Mouse (Mus musculus): ENCODE data around the gene Optn. TPM values are rescaled to one million over a fixed set of nuclear protein-coding genes. Genes with fewer than 3 reads are reported as not detected.
A peak's percentile ranks its signal among the peaks of the same experiment; 100 is the strongest.
"Not testable (repeated sequence)": the region's sequence is repeated elsewhere in the genome, so short reads cannot be mapped to it uniquely, and the experiment has no call there.

The Optn gene
- total and polyA plus RNA-seq, 3 experiments = 16.5 to 100.0 (median 76.3) TPM

GRCm38 (mm10) chr2:5067951-5068350 lies 4.1 kb upstream of the Optn start:
- H3K79me2 ChIP-seq (replicated peaks; ENCODE audit: control insufficient read depth, insufficient read depth, low read length) = no peaks in the 10 kb centered on the region
- H3K4me3 ChIP-seq = no peak overlapping the region
- no peaks in the 10 kb centered on the region for H3K36me3 ChIP-seq (ENCODE audit: control insufficient read depth, insufficient read depth, low read length)
- intact Hi-C loops (cut with DNase I) = no loop called here
- no peak for DNase-seq
- no peak overlapping the region for H3K9ac ChIP-seq (ENCODE audit: low read depth, low read length)
- no peaks in the 10 kb centered on the region for H3K27me3 ChIP-seq (ENCODE audit: control insufficient read depth, insufficient read depth, low read length)
- no peak for TF ChIP-seq POLR2A (IDR thresholded peaks at IDR 0.05; ENCODE audit: insufficient read depth, low read depth, low read length)
- TF ChIP-seq CTCF (IDR thresholded peaks at IDR 0.05) = no peak
- no peak for TF ChIP-seq EP300 (IDR thresholded peaks at IDR 0.05; ENCODE audit: insufficient read depth, low read depth, low read length)
- no peaks in the 10 kb centered on the region; the same call in 1 of the 2 replicates for H3K4me1 ChIP-seq (ENCODE audit: control insufficient read depth, insufficient read depth, low read length)
- WGBS = 44% methylated on average over 4 of the region's 4 CpGs
- H3K27ac ChIP-seq = no peak overlapping the region

- WGBS = 56% methylated on average over 2 of the region's 2 CpGs
- H3K36me3 ChIP-seq (ENCODE audit: control insufficient read depth, insufficient read depth, low read length); intact Hi-C loops (cut with DNase I): not testable (repeated sequence)
These were observed 3.4 kb upstream of the Optn start for GRCm38 (mm10) chr2:5067254-5067653.

GRCm38 (mm10) chr2:5064247-5064646 lies 396 bp upstream of the Optn start:
- intact Hi-C loops (cut with DNase I) = no loop called here
- H3K36me3 ChIP-seq (ENCODE audit: control insufficient read depth, insufficient read depth, low read length) = no peaks in the 10 kb centered on the region
- H3K9ac ChIP-seq (ENCODE audit: low read depth, low read length) = no peak overlapping the region
- H3K4me3 ChIP-seq = peak overlapping the region; percentile 73
- peaks cover 4% of the 10 kb centered on the region for H3K4me1 ChIP-seq (ENCODE audit: control insufficient read depth, insufficient read depth, low read length)
- no peak for TF ChIP-seq POLR2A (IDR thresholded peaks at IDR 0.05; ENCODE audit: insufficient read depth, low read depth, low read length)
- no peak for TF ChIP-seq EP300 (IDR thresholded peaks at IDR 0.05; ENCODE audit: insufficient read depth, low read depth, low read length)
- no peak for TF ChIP-seq CTCF (IDR thresholded peaks at IDR 0.05)
- 38% methylated on average over 4 of the region's 4 CpGs for WGBS
- H3K27me3 ChIP-seq (ENCODE audit: control insufficient read depth, insufficient read depth, low read length) = no peaks in the 10 kb centered on the region
- no peak overlapping the region for H3K27ac ChIP-seq
- H3K79me2 ChIP-seq (replicated peaks; ENCODE audit: control insufficient read depth, insufficient read depth, low read length) = 0 out of 2 replicates have a peak, but pooled peaks cover 2% of the 10 kb centered on the region
- DNase-seq = no peak

More at GRCm38 (mm10) chr2:5067254-5067653, 3.4 kb upstream of the Optn start:
- DNase-seq; H3K27me3 ChIP-seq (ENCODE audit: control insufficient read depth, insufficient read depth, low read length); H3K4me1 ChIP-seq (ENCODE audit: control insufficient read depth, insufficient read depth, low read length); H3K9ac ChIP-seq (ENCODE audit: low read depth, low read length); H3K79me2 ChIP-seq (replicated peaks; ENCODE audit: control insufficient read depth, insufficient read depth, low read length); H3K27ac ChIP-seq; H3K4me3 ChIP-seq: not testable (repeated sequence)

DNA sequence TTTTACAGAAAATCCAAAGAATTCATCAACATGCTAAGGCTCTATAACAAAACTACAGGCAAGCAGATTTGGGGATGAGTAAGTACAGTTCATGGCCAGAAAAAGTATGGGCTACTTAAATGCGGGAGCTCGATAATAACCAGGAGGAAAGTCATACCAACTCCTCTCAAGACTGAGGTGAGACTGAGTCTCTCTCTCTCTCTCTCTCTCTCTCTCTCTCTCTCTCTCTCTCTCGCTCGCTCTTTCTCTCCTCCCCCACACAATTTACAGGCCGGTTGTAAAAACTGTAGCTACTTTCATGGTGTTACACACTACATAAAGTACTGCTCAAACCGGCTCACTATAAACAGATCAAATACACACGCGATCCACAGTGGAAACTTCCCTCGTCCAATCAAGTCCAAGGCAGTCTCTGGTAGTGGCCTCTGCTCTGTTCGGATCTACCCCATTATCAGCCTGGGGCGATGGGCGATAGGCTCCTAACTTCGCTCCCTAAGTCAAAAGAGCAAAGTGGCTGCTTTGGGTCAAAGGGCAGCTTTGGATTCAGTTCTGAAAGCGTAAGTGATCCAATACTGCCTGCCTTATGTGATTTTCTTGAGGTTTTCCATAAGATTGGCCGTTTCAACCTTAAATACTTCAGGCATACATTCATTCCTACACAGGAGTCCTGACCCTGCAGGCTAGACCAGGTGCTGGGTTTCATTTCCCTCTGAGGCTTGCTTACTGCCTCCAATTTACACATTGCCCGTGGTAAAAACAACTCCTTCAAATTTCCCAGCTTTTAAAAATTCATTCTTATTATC lies 1.2 kb downstream of the Optn start:
- Histone ChIP-seq H3K27ac (peak overlapping the region; percentile 84), H3K4me3 (peak overlapping the region; percentile 73), H3K9ac (ENCODE audit: low read depth, low read length) (peak overlapping the region; percentile 52), H3K27me3 (ENCODE audit: control insufficient read depth, insufficient read depth, low read length) (no peaks in the 10 kb centered on the region), H3K79me2 (replicated peaks; ENCODE audit: control insufficient read depth, insufficient read depth, low read length) (0 out of 2 replicates have a peak, but pooled peaks cover 2% of the 10 kb centered on the region), H3K36me3 (ENCODE audit: control insufficient read depth, insufficient read depth, low read length) (no peaks in the 10 kb centered on the region), H3K4me1 (ENCODE audit: control insufficient read depth, insufficient read depth, low read length) (peaks cover 4% of the 10 kb centered on the region)
- TF ChIP-seq POLR2A (IDR thresholded peaks at IDR 0.05; ENCODE audit: insufficient read depth, low read depth, low read length) = no peak
- TF ChIP-seq CTCF (IDR thresholded peaks at IDR 0.05) = no peak
- no peak for TF ChIP-seq EP300 (IDR thresholded peaks at IDR 0.05; ENCODE audit: insufficient read depth, low read depth, low read length)
- DNase-seq = no peak
- WGBS = 55% methylated on average over 16 of the region's 16 CpGs
- intact Hi-C loops (cut with DNase I) = loop anchor here (2.0 kb wide), 1 partner anchor 14 kb away; no protein-coding TSS in a partner anchor

DNA sequence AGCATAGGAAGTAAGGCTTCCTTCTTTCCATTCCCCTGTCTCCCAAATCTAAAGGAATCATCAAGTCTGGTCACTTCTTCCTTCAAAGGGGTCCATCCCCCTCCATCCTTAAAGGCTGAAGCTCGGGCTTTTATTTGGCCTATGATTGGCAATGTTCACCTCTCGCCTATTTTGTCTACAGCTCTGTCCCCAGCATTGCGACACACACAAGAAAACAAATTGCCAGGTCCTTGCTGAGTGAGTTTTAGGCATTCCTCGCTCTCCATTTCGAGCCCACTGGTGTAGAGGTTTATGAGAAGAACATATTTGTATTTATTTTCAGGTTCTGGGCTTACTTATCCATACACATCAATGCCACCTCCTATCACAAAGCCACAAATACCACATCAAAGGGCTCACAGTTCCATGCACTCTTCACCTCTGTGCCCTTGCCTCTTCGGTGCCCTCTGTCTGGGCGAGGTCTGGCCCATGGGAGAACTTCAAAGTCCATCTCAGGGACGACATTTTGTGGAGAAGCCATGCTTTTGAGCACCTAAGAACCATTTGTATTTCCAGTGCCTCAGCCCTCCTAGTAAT lies 2.6 kb downstream of the Optn start:
- Histone ChIP-seq H3K79me2 (replicated peaks; ENCODE audit: control insufficient read depth, insufficient read depth, low read length) (0 out of 2 replicates have a peak, but pooled peaks cover 2% of the 10 kb centered on the region), H3K36me3 (ENCODE audit: control insufficient read depth, insufficient read depth, low read length) (no peaks in the 10 kb centered on the region), H3K4me1 (ENCODE audit: control insufficient read depth, insufficient read depth, low read length) (peaks cover 4% of the 10 kb centered on the region), H3K9ac (ENCODE audit: low read depth, low read length) (no peak overlapping the region), H3K4me3 (no peak overlapping the region), H3K27me3 (ENCODE audit: control insufficient read depth, insufficient read depth, low read length) (no peaks in the 10 kb centered on the region), H3K27ac (no peak overlapping the region; the same call in 1 of the 2 replicates)
- intact Hi-C loops (cut with DNase I) = no loop called here
- DNase-seq = no peak
- 80% methylated on average over 8 of the region's 8 CpGs for WGBS
- TF ChIP-seq CTCF (IDR thresholded peaks at IDR 0.05) = no peak
- no peak for TF ChIP-seq POLR2A (IDR thresholded peaks at IDR 0.05; ENCODE audit: insufficient read depth, low read depth, low read length)
- no peak for TF ChIP-seq EP300 (IDR thresholded peaks at IDR 0.05; ENCODE audit: insufficient read depth, low read depth, low read length)

- Histone ChIP-seq H3K27ac (no peak overlapping the region), H3K27me3 (ENCODE audit: control insufficient read depth, insufficient read depth, low read length) (no peaks in the 10 kb centered on the region), H3K4me1 (ENCODE audit: control insufficient read depth, insufficient read depth, low read length) (peaks cover 4% of the 10 kb centered on the region), H3K36me3 (ENCODE audit: control insufficient read depth, insufficient read depth, low read length) (no peaks in the 10 kb centered on the region), H3K79me2 (replicated peaks; ENCODE audit: control insufficient read depth, insufficient read depth, low read length) (peaks cover 2% of the 10 kb centered on the region; the same call in 1 of the 2 replicates), H3K9ac (ENCODE audit: low read depth, low read length) (no peak overlapping the region), H3K4me3 (no peak overlapping the region)
- DNase-seq = no peak
- intact Hi-C loops (cut with DNase I) = no loop called here
- WGBS = 75% methylated on average over 4 of the region's 4 CpGs
- TF ChIP-seq CTCF (IDR thresholded peaks at IDR 0.05) (no peak), EP300 (IDR thresholded peaks at IDR 0.05; ENCODE audit: insufficient read depth, low read depth, low read length) (no peak), POLR2A (IDR thresholded peaks at IDR 0.05; ENCODE audit: insufficient read depth, low read depth, low read length) (no peak)
These were observed 3.9 kb downstream of the Optn start for GRCm38 (mm10) chr2:5059997-5060396.

All from heart, adult 2 months (tissue).